Mouse (Mus musculus) lung, postnatal 0 days (tissue): ENCODE data around the gene Gm1110.
"Not testable (repeated sequence)": the region's sequence is repeated elsewhere in the genome, so short reads cannot be mapped to it uniquely, and the experiment has no call there.

Experiments used
- CTCF ChIP-seq: IDR thresholded peaks from 2 replicates; pipeline ENCODE4 v1.5.1; 2016; ENCODE audit warnings: antibody characterized with exemption, mild to moderate bottlenecking
- EP300 ChIP-seq: IDR thresholded peaks from 2 replicates; pipeline ENCODE4 v1.6.1; 2016; ENCODE audit warnings: antibody characterized with exemption, mild to moderate bottlenecking, control low read depth

DNA sequence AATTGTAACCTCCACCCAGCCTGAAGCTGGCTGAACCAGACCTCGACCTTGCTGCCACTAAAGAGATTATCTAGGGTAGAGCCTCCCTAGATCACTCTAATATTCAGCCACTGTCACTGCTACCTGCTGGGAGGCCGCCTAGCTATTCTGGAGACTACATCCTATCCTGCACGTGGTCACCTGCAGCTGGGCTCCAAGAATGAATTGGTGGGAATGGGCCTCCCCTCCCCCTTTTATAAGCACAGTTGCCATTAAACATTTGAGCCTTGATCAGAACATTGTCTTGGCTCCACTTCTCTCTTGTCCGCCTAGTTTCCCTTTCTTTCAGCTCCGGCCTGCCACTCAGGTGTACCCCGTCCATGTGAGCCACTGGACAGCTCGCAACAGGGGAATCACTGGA lies 53.1 kb downstream of the Gm1110 start:
- not testable (repeated sequence) for TF ChIP-seq CTCF, EP300
